Mouse (Mus musculus) adrenal gland (tissue): ENCODE data around the gene Mfap4.

Experiments used
- intact Hi-C: fragments of 180-260 bp; cut with DNase I; formaldehyde crosslinking; loops from one replicate; pipeline ENCODE4 v1.15.1; 2025
- long read RNA-seq, 2 experiments: library from polyadenylated mRNA; unstranded; transcript quantifications; one replicate each; pipeline ENCODE4 v2.0.0; 2020; ENCODE audit warnings: borderline replicate concordance in 1 of 2; ENCODE audit not compliant: insufficient replicate concordance in 1 of 2

Mfap4 gene
- long read RNA-seq, experiment 1, partial matches to known transcripts, result 0 of 2 reads
- long read RNA-seq, experiment 1, other reads (novel, unspliced or antisense), result 0 of 2 reads
- long read RNA-seq, experiment 2, result 0 reads

GRCm38 (mm10) chr11:61484613-61485540 lies at the start of gene Mfap4:
Mfap4 (plus strand) TSS chr11:61485431.
- intact Hi-C loops, result no loop called here

DNA sequence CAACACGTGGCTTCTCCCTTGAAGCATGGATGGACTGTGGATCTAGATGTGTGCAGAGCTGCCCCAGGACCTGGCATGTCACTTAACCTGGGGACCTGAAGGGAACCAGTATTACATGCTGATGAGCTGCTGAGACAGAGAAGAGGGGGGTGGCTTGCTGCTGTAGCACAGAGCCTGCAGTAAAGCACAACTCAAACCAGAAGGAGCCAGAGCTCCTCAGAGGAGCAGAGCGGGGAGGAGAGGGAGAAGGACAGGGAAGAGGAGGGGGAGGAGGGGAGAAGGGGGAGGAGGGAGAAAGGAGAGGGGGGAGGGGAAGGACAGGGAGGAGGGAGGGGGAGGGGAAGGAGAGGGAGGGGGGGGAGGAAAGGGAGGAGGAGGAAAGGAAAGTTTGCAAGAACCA lies 48.9 kb upstream of the Mfap4 start:
- intact Hi-C loops, result no loop called here

- intact Hi-C loops, result no loop called here
These were observed 46.1 kb upstream of the Mfap4 start for GRCm38 (mm10) chr11:61439170-61439569.

DNA sequence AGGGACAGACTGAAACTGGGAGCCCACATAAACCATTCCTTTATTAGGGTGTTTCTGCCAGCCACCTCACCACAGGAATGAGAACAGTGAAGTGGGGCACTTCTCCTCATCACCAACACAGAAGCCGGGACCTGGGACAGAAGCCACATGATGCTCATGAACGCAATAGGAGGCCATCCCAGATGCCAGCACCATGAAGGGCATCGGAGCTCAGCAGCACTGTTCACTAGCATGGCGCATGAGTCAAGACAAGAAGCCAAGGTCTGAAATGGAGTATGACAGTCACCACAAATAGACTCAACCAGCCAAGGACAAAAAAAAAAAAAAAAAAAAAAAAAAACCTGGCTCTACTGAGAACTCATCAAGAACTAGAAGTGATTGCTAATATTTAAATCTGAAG lies 44.8 kb upstream of the Mfap4 start:
- intact Hi-C loops, result no loop called here

DNA sequence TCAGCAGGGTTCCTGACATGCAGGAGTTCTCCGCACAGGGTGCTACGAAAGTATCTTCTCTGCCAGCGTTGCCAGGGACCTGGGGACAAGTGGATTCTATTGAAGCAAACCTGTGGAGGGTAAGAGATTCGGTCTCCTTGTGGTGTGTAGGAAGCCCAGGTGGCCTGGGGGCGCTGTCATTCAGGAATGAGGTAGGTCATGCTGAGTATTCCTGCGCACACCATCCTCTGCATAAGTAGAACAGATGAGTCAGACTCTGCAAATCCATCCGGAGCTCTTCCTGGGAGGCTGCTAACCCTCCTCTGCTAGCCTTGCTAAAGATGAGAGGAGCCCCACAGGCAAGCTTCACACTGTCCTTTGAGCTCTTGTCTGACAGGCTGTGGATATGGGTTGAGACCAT lies 43.6 kb upstream of the Mfap4 start:
- intact Hi-C loops, result no loop called here

DNA sequence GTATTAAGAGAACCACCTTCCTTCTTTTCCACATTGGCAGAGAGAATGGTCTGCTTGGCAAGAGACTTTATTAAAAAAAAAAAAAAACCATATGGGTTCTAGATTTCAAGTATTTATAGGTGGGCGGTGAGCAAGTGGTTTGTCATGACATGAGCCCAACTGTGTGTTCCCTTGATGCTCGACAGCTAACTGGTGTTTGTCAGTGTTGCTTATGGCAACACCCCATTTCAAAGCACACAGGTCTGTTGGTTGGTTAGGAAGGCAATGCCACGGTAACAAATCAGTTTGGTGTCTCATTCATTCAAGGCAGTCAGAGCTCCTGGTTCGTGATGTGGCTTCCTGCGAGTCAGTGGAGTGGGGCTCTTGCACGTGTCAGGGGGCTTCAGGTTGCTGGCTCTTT lies 41.4 kb upstream of the Mfap4 start:
- intact Hi-C loops, result no loop called here

- intact Hi-C loops, result no loop called here
These were observed 37.9 kb upstream of the Mfap4 start for GRCm38 (mm10) chr11:61447296-61447695.

DNA sequence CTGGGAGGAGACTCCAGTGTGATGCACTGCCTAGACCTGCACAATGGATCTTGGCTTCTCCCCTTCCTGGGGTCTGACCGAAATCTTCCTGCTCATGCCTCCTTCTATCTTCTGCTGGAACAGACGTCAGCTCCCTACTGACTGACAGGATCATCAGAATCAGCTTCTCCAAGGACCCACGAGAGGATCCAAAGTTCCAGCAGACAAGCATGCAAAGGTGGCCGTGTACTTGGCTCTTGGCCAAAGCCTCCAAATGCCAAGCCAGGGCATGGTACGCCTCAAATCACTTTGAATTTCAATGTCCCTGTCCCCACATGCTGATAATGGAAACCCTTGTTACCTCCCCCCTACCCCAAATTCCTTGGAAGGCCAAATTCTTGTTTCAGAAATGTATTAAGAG lies 37.2 kb upstream of the Mfap4 start:
- intact Hi-C loops, result no loop called here

DNA sequence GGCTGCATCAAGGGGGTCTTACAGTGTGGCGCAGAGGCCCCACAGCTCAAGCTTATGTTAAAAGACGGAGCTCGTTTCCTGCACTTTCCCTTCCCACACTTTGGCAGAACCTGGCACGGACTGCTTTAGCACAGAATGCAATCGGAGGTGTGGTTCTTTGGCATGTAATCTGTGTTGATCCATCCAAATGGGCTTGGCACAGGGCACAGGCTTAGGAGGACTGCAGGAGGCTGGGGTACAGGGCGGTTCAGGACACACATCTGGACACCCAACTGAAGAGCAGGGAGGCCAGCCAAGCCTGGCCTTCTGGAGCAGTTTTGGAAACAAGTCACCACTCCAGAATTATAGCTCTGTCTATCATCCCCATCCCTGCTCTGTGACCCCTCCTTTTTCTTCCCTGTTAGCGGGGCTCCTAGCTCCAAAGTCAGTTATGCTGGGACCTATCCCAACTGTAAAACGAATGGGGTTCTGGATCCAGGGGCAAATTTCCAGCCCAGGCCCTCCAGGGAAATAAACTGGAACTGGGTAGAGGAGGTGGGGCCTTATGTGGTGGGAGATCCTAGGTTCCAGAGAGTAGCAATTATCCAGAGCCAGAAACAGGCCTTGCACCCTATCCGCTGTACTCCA lies 36.5 kb upstream of the Mfap4 start:
- intact Hi-C loops, result no loop called here

GRCm38 (mm10) chr11:61449499-61450292 lies 35.5 kb upstream of the Mfap4 start:
- intact Hi-C loops, result no loop called here

DNA sequence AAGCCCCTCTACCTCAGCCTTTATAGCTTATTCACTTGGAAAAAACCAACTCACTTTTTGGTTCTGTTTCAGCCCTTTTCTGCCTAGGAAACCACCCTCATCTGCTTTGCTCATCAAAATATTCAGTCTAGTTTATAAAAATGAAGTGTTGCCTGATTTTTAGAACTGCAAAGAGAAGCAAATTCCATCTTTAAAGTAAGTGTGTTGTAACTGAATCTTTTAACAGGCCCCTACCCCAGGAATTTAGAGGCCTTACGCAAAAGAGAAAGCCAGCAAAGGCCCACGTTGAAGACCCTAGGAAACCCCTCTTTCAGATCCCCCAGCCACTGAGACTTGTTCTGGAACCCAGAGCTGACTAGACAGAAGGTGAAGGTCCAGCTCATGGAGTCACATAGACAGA lies 21.2 kb upstream of the Mfap4 start:
- intact Hi-C loops, result no loop called here

GRCm38 (mm10) chr11:61465422-61465821 lies 19.8 kb upstream of the Mfap4 start:
- intact Hi-C loops, result no loop called here

- intact Hi-C loops, result no loop called here
These were observed 16.7 kb upstream of the Mfap4 start for GRCm38 (mm10) chr11:61468534-61468933.

GRCm38 (mm10) chr11:61469317-61469917 lies 15.8 kb upstream of the Mfap4 start:
- intact Hi-C loops, result no loop called here

DNA sequence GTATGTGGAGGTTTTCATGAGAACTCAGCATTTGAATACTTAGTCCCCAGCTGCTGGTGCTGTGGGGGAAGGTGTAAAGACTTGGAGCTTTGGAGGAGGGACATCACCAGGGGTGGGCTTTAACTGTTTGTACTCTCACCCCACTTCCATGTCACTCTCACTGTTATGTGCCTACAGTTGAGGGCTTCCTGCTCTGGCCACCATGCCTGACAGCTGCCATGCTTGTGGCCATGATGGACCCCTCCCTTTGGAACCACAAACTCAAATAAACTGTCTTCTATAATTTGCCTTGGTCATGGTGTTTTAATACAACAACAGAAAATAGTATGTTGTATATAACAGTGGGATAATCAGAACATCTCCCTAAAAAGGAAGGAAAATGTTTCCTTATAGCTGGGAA lies 14.4 kb upstream of the Mfap4 start:
- intact Hi-C loops, result no loop called here

GRCm38 (mm10) chr11:61473630-61474029 lies 11.6 kb upstream of the Mfap4 start:
- intact Hi-C loops, result no loop called here

- intact Hi-C loops, result no loop called here
These were observed 8.3 kb upstream of the Mfap4 start for GRCm38 (mm10) chr11:61476786-61477382.

DNA sequence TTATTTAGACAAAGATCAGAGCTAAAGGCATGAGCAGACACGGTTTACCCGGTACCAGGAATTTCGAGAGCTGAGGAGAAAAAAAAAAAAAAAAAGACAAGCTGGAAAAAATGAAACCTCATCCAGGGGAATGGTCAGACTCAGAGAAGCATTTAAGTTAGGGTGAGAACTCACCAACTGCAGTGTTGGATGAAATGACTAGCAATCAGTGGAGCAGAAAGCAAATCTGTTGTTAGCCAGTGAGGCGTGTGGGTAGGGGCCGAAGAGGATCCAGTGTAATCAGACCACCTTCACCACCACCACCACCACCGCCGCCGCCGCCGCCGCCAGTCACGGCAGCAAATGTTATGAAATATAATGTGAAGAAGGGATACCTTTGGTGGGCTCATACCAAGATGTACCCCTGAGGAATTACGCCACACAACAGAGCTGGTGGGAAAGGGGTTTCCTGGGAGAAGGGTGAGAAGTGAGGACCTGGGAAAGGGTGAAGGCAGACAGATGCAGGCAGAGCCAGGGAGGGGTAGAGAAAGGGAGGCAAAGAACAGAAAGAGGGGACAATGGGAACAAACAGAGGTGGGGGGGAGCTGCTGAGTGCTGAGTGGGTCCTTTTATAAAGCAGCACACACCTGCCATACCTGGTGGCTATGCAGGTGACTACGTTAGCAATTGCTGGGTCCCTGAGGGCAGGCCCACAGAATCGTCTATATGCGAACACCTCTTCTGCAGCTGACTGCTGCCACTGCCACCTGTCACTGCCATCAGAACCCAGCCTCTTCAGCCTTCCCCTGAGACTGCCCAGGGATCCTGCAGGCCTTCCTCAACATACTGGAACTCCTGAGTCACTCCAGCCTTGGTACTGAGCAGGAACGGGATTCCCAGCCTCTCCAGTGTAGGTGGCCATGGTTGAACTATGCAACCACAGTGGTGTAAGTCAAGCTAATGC lies 7.4 kb upstream of the Mfap4 start:
- intact Hi-C loops, result no loop called here

GRCm38 (mm10) chr11:61478788-61479187 lies 6.4 kb upstream of the Mfap4 start:
- intact Hi-C loops, result no loop called here
